Mouse (Mus musculus) hindbrain, postnatal 0 days (tissue): ENCODE measurements around the gene N4bp3. TPM values are rescaled to one million over a fixed set of nuclear protein-coding genes. Genes with fewer than 3 reads are reported as not detected.
"Not testable (repeated sequence)": the region's sequence is repeated elsewhere in the genome, so short reads cannot be mapped to it uniquely, and the experiment has no call there.

Source experiments
- ATAC-seq: fragments of 200-750 bp; cut with Nextera tagmentation; 2 replicates; pipeline ENCODE4 v1.8.0; 2017; ENCODE audit warnings: mild to moderate bottlenecking, moderate TSS enrichment, moderate library complexity
- DNase-seq: peaks from one replicate; pipeline ENCODE4 v3.0.0-alpha.2; 2015; ENCODE audit warnings: low spot score
- H3K27ac ChIP-seq: fragments of 300-500 bp; sonication (generic); 2 replicates; pipeline ENCODE4 v1.5.1; 2014; ENCODE audit warnings: mild to moderate bottlenecking
- H3K27me3 ChIP-seq: fragments of 300-500 bp; sonication (generic); 2 replicates; pipeline ENCODE4 v1.6.1; 2014; ENCODE audit warnings: low read length, mixed read lengths; ENCODE audit not compliant: insufficient read depth
- H3K36me3 ChIP-seq: fragments of 300-500 bp; sonication (generic); 2 replicates; pipeline ENCODE4 v1.6.1; 2014; ENCODE audit warnings: low read length, mixed read lengths; ENCODE audit not compliant: insufficient read depth
- H3K4me1 ChIP-seq: fragments of 300-500 bp; sonication (generic); 2 replicates; pipeline ENCODE4 v1.6.1; 2014; ENCODE audit warnings: antibody characterized with exemption, low read length, mixed read lengths; ENCODE audit not compliant: insufficient read depth
- H3K4me2 ChIP-seq: fragments of 300-500 bp; sonication (generic); 2 replicates; pipeline ENCODE4 v1.6.1; 2014; ENCODE audit warnings: low read depth, mild to moderate bottlenecking, low read length, moderate library complexity, mixed read lengths
- H3K4me3 ChIP-seq: fragments of 300-500 bp; sonication (generic); 2 replicates; pipeline ENCODE4 v1.5.1; 2014; ENCODE audit warnings: low read length
- H3K9ac ChIP-seq: fragments of 300-500 bp; sonication (generic); replicated peaks from 2 replicates; pipeline ENCODE4 v1.6.1; 2014; ENCODE audit warnings: mild to moderate bottlenecking, low read length, moderate library complexity, mixed read lengths
- H3K9me3 ChIP-seq: fragments of 300-500 bp; sonication (generic); 2 replicates; pipeline ENCODE4 v1.6.1; 2016; ENCODE audit warnings: low read length, mixed read lengths
- CTCF ChIP-seq: IDR thresholded peaks from 2 replicates; pipeline ENCODE4 v1.5.1; 2016; ENCODE audit warnings: antibody characterized with exemption, control low read depth, low read depth
- WGBS: fragments of 180-500 bp; shearing (Covaris S2); extraction: QIAGEN DNeasy Blood & Tissue Kit; methylation state at CpG from one replicate; pipeline ENCODE4 v1.1.7; 2014; 5-methylcytosine and 5-hydroxymethylcytosine counted together
- polyA plus RNA-seq: library from polyadenylated mRNA; unstranded; fragments of >200 nt; fragmentation: Nextera tagmentation; extraction: Ambion mirVana; gene quantifications from 2 replicates; pipeline ENCODE4 v1.2.1, GENCODE M21; 2015
- total RNA-seq: library from RNA; depleted of rRNA; stranded (reverse); fragments of >200 nt; gene quantifications from 2 replicates; pipeline ENCODE4 v1.2.3, GENCODE M21; 2014

N4bp3 gene
- total and polyA plus RNA-seq, 2 experiments from 2014 or later: 29.0 to 48.0 TPM

DNA sequence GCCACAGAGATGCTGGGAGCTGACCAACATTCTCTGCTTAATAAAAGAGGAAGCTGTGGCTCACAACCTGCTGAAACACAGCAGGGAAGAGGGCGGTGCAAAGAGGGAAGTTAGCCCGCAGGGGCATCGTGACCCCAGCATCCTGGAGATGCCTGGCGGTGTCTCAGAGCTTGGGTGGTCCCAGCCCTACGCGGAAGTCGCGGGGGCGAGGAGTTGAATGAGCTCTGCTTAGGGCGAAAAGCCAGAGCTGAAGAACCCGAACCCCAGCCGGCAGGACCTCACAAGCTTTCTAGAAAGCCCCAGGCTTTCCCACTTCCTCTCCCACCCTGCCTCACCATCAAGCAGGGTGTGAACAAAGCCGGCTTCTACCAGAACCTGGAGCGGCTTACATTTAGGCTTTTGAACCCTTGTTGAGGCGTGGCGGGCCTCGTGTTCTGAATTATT lies 12.6 kb downstream of the N4bp3 start:
- ATAC-seq (no peak), DNase-seq (peak; percentile 50)
- H3K27me3 ChIP-seq: no peaks in the 10 kb centered on the region
- H3K4me2 ChIP-seq: peak overlapping the region; percentile 39; the same call in 1 of the 2 replicates
- no peak overlapping the region for H3K9ac ChIP-seq
- TF ChIP-seq CTCF: no peak
- H3K36me3 ChIP-seq: no peaks in the 10 kb centered on the region
- 5% methylated on average over 17 of the region's 17 CpGs for WGBS
- no peaks in the 10 kb centered on the region for H3K9me3 ChIP-seq
- H3K4me1 ChIP-seq: peaks cover 12% of the 10 kb centered on the region
- H3K27ac ChIP-seq: 0 out of 2 replicates have a peak overlapping the region, but pooled peaks have one; percentile 28
- no peak overlapping the region for H3K4me3 ChIP-seq

DNA sequence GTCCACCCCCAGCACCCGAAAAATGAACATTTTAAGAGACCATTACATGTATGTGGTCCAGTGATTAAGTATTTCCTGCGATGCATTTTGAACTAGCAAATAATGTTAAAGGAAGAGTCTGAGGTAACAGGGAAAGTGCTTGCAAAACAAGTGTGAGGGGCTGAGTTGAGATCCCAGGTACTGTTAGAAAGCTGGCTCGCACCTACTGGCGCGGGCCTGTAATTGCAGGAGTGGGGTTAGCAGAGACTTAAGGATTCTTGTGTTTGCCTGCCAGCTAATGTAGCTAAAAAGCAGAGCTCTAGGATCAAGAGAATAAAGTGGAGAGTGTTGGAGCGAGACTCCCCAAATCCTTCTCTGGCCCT lies 14.3 kb downstream of the N4bp3 start:
- no peaks in the 10 kb centered on the region for H3K27me3 ChIP-seq
- ATAC-seq: no peak

DNA sequence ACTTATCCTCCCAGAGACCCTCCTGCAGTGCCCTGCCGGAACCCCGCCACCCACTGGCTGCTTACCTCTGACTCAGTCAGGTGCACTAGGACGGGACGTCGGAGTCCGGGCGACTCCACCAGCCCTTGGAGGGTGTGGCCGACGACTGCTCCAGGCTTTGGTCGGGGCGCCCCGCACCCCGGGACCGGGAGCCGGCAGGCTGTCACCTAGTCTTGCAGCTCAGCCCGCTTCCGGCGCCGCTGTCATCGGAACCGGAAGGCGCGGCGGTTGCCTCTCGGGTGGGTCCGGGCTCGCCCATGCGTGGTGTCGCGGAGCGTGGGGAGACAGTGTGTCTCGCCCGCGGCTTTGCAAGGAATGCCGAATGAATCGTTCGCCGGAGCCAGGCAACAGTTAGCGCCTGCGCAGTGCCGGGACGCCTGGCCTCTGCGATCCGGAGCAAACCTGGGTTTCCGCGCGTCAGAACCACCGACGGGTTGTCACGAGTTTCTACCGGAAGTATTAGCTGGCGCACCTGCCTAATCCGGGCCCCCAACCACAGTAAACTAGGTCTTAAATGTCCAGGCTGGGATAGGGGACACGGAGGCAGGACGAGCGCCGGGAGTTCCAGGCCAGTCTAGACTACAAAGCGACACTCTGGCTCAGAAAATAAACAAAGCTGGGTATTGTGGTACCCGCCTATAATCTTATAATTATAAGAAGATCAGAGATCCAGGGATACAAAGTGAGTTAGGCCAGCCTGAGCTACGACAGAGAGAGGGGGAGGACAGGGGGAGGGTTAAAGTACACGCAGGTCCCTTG lies 14.9 kb downstream of the N4bp3 start, which contains the start of gene Rmnd5b:
Gene Rmnd5b, minus strand, starts transcription at position 372 of the 798 bp plus-strand sequence.
- ATAC-seq: peak; percentile 94
- H3K27me3 ChIP-seq: no peaks in the 10 kb centered on the region
- no peaks in the 10 kb centered on the region for H3K9me3 ChIP-seq
- peak within 1 kb of the TSS; percentile 84 for H3K4me3 ChIP-seq
- H3K4me2 ChIP-seq: peak within 1 kb of the TSS; percentile 84
- no peaks in the 10 kb centered on the region for H3K36me3 ChIP-seq
- peaks cover 12% of the 10 kb centered on the region for H3K4me1 ChIP-seq
- TF ChIP-seq CTCF: no peak; the same call in 1 of the 2 replicates
- WGBS: under 1% methylated on average over 61 of the region's 61 CpGs
- peak within 1 kb of the TSS; percentile 76 for H3K9ac ChIP-seq
- DNase-seq: peak; percentile 96
- H3K27ac ChIP-seq: peak within 1 kb of the TSS; percentile 73

More for the DNA sequence above, 14.3 kb downstream of the N4bp3 start:
- peak overlapping the region; percentile 84 for H3K4me3 ChIP-seq
- peak; percentile 75 for TF ChIP-seq CTCF
- H3K27ac ChIP-seq: peak overlapping the region; percentile 73
- H3K9ac ChIP-seq: peak overlapping the region; percentile 76
- H3K9me3 ChIP-seq: no peaks in the 10 kb centered on the region
- DNase-seq: peak; percentile 80
- WGBS: 7% methylated on average over 6 of the region's 6 CpGs
- H3K4me2 ChIP-seq: peak overlapping the region; percentile 84
- no peaks in the 10 kb centered on the region for H3K36me3 ChIP-seq
- H3K4me1 ChIP-seq: peaks cover 12% of the 10 kb centered on the region

DNA sequence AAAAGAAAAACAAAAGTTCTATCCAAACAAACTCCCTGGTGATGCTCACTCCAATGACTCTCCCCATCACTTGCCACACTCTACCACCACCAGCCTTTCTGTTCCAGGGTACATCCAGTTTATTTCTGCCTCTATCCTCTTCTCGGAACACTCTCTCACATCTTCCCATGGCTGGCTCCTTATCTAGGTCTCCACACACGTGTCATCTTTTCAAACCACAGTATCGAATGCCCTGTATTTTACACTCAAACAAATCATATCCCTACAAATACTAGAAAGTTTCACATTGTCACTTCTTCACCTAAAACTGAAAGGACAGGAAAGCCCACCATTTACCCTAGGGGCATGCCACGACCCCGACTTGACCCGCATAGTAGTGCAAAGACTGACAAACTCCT lies 15.5 kb downstream of the N4bp3 start:
- no peak for TF ChIP-seq CTCF
- 17% methylated on average over 6 of the region's 6 CpGs for WGBS
- peak overlapping the region; percentile 73; the same call in 1 of the 2 replicates for H3K27ac ChIP-seq
- H3K36me3 ChIP-seq: no peaks in the 10 kb centered on the region
- peak overlapping the region; percentile 84 for H3K4me2 ChIP-seq
- peaks cover 12% of the 10 kb centered on the region for H3K4me1 ChIP-seq
- no peaks in the 10 kb centered on the region for H3K27me3 ChIP-seq
- H3K9ac ChIP-seq: peak overlapping the region; percentile 76
- no peaks in the 10 kb centered on the region for H3K9me3 ChIP-seq
- ATAC-seq: no peak
- DNase-seq: no peak
- H3K4me3 ChIP-seq: peak overlapping the region; percentile 84

DNA sequence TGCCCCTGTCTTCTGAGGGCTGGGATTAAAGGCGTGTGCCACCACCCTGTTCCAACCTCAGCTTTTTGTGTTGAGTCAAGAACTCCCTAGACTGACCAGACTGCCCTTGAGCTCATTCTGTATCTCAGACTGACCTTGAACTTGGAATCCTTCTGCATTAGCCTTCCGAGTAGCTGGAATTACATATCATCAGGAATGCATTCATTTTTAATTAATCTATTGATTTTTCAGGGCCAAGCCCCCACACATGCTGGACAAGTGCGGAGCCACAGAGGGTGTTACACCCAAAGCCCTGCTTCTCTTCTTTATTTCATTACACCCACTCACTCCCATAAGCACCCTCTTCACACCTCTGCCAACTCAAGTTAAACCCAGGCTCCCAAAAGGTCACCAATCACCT lies 16.9 kb downstream of the N4bp3 start:
- no peaks in the 10 kb centered on the region for H3K9me3 ChIP-seq
- no peak overlapping the region for H3K4me3 ChIP-seq
- no peak overlapping the region for H3K27ac ChIP-seq
- 96% methylated on average over 3 of the region's 3 CpGs for WGBS
- H3K27me3 ChIP-seq: no peaks in the 10 kb centered on the region
- H3K4me2 ChIP-seq: no peak overlapping the region
- H3K36me3 ChIP-seq: no peaks in the 10 kb centered on the region
- no peak overlapping the region for H3K9ac ChIP-seq
- no peak for TF ChIP-seq CTCF
- DNase-seq (no peak), ATAC-seq (no peak)
- peaks cover 12% of the 10 kb centered on the region for H3K4me1 ChIP-seq

DNA sequence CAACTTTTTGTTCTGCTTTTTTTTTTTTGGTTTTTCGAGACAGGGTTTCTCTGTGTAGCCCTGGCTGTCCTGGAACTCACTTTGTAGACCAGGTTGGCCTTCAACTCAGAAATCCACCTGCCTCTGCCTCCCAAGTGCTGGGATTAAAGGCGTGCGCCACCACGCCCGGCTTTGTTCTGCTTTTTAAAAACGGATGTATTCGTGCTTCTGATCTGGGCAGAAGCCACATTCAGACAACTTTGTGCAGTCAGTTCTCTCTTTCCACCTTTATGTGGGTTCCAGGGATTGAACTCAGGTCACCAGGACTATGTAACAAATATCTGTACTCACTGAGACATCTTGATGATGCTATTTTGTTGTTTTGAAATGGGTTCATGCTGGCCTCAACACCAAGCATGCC lies 17.4 kb downstream of the N4bp3 start:
- H3K27me3 ChIP-seq, H3K9ac ChIP-seq, H3K27ac ChIP-seq, DNase-seq, ATAC-seq, H3K4me3 ChIP-seq, H3K4me2 ChIP-seq, H3K36me3 ChIP-seq, H3K9me3 ChIP-seq: not testable (repeated sequence)
- 93% methylated on average over 7 of the region's 7 CpGs for WGBS
- peaks cover 12% of the 10 kb centered on the region for H3K4me1 ChIP-seq
